Mouse (Mus musculus) megakaryocyte-erythroid progenitor cell, adult 5-6 weeks (primary cell): ENCODE results near the gene Serinc1. TPM values are rescaled to one million over a fixed set of nuclear protein-coding genes. Genes with fewer than 3 reads are reported as not detected.

Experiments
- ATAC-seq: replicated peaks from 2 replicates; pipeline ENCODE4 v1.8.0; 2016; ENCODE audit warnings: mild to moderate bottlenecking, inconsistent platforms; ENCODE audit not compliant: severe bottlenecking, poor library complexity, low FRiP score, low TSS enrichment
- total RNA-seq, 2 experiments: library from RNA; stranded (forward) in 1 of 2; stranded (reverse) in 1 of 2; fragments of 200-1000, 215-1000 nt in 1 of 2; fragments of >200 nt in 1 of 2; fragmentation: Nextera tagmentation in 1 of 2; gene quantifications; 2 replicates each; pipeline ENCODE4 v1.2.3; 2014 to 2017

Serinc1 gene
- total RNA-seq, 2 experiments from 2014 or later, result 38.5 to 67.5 TPM

- ATAC-seq, result peak; percentile 47
Observed at GRCm38 (mm10) chr10:57486542-57487071, 45.7 kb downstream of the Serinc1 start.

GRCm38 (mm10) chr10:57485908-57486541 lies 46.3 kb downstream of the Serinc1 start, which contains the start of gene Hsf2:
Hsf2 (plus strand) TSS chr10:57486385.
- peak; percentile 98 for ATAC-seq

DNA sequence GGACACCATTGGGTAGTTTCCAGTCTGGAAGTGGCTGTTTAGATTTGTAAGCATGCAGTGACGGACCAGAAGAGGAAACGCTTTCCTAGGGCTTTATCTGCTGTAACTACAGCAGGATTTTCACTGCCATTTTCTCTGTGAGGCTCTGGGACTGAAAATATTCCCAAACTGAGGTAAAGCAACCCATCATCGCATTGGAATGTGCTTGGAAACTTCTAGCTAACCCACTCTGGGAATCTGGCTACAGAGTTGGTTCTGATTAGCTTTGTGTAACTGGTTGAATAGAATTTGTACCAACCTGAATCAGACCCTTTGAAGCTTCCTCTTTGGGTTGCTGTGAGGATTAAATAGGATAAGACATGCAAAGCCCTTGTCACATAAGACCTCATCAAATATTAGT lies 47.6 kb downstream of the Serinc1 start:
- ATAC-seq, result no peak

- ATAC-seq, result no peak
Observed at GRCm38 (mm10) chr10:57481717-57482116, 50.6 kb downstream of the Serinc1 start.

DNA sequence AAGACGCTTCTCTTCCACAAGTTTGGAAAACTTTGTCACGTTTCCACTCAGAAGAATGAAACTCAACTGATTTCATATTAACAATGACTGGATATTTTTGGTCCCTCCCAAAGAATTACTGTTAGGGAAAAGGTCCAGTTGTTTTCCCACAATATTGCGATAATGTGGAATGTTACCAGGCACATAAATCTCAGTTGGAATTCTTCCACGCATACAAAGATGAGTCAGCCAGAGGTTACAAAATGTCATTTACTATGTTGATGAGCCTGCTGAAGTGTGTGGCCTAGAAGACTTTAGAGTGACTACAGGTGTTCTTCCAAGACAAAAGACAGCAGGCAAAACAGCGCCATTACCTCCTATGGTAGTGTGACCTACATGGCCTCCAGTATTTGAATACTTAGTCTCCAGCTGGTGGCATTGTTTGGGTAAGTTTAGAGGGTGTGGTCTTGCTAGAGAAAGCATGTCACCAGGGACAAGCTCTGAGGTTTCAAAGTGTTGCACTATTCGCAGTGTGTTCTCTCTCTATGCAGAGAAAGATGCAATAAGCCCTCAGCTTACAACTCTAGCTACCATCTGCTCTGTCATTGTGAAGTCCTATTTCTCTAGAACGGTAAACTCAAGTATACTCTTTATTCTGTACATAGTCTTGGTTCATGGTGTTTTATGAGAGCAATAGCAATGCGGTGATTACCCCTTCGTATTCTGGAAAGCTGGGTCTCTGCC lies 55.0 kb downstream of the Serinc1 start:
- ATAC-seq, result no peak

Other genes starting within 250 kb of the Serinc1 start
- 8.6 and 11.6 TPM in 2 replicates for gene Hsf2, start 46.1 kb downstream of the Serinc1 start, total RNA-seq (2014; fragmentation: Nextera tagmentation)
- 11.7 and 15.7 TPM in 2 replicates for gene Hsf2, start 46.1 kb downstream of the Serinc1 start, total RNA-seq (2017)
- gene Pkib, start 99.5 kb upstream of the Serinc1 start, total RNA-seq (2014; fragmentation: Nextera tagmentation), result not detected in 2 replicates
- 4.1 TPM in 1 of 2 replicates, not detected in the other for gene Pkib, start 99.5 kb upstream of the Serinc1 start, total RNA-seq (2017)